Mouse (Mus musculus): ENCODE results near the gene Slc7a10.
"Not testable (repeated sequence)": the region's sequence is repeated elsewhere in the genome, so short reads cannot be mapped to it uniquely, and the experiment has no call there.

Gene Slc7a10

GRCm38 (mm10) chr7:35234361-35235245 is 48.4 kb downstream of the Slc7a10 start:
- DNase-seq (ENCODE audit: extremely low read depth, low read depth, low spot score), result peak; percentile 37

- no peak for DNase-seq (ENCODE audit: extremely low read depth, low read depth, low spot score)
Measured at GRCm38 (mm10) chr7:35235308-35235707, 49.1 kb downstream of the Slc7a10 start.

- DNase-seq (ENCODE audit: extremely low read depth, low read depth, low spot score), result not testable (repeated sequence)
Measured at GRCm38 (mm10) chr7:35237935-35238334, 51.8 kb downstream of the Slc7a10 start.
